Mouse (Mus musculus) hematopoietic stem cell, adult 5-6 weeks (primary cell): Measurements from ENCODE around the gene Nt5dc1. TPM values are rescaled to one million over a fixed set of nuclear protein-coding genes. Genes with fewer than 3 reads are reported as not detected.

Experiments
- ATAC-seq, 2 experiments: fragments of 125-278 bp in 1 of 2; replicated peaks in 1 of 2; 2 replicates each; pipeline ENCODE4 v1.8.0; 2016 to 2017; ENCODE audit warnings: inconsistent platforms in 2 of 2, mild to moderate bottlenecking in 2 of 2, moderate number of reproducible peaks in 2 of 2, low read depth in 1 of 2, moderate TSS enrichment in 1 of 2; ENCODE audit not compliant: low FRiP score in 2 of 2, poor library complexity in 2 of 2, severe bottlenecking in 2 of 2, insufficient read depth in 1 of 2, low TSS enrichment in 1 of 2
- total RNA-seq: library from RNA; stranded (forward); fragments of 172-1452, 232-1000 nt; gene quantifications from 2 replicates; pipeline ENCODE4 v1.2.3, GENCODE M21; 2017

Gene Nt5dc1
- total RNA-seq, 1 experiment from 2014 or later = 53.5 TPM

GRCm38 (mm10) chr10:34327144-34327543 is 91.2 kb downstream of the Nt5dc1 start:
- ATAC-seq = no peak

DNA sequence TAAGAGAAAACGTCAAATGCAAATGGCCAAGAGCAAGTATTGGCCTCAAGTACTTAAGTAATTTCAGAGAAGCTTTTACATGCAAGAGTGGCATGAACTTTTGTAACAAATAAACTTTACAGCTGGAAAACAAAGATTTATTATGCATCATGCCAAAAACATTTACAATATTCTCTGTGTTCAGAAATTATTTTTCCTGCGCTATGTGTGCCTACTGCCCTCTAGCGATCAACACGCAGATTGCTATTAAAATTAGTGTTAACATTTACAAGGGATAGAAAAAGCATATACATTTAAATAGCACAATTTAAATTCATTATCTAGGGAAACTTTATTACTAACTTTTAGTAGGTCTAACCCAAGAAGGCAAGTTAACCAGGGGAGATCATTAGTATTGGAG is 91.7 kb downstream of the Nt5dc1 start:
- ATAC-seq = peak in 1 of 2 experiments; percentile 51; a peak in 2 of 4 replicates

- no peak for ATAC-seq
Observed at GRCm38 (mm10) chr10:34320809-34321208, 97.5 kb downstream of the Nt5dc1 start.

GRCm38 (mm10) chr10:34317217-34317606 is 101.1 kb downstream of the Nt5dc1 start:
- ATAC-seq = no peak

GRCm38 (mm10) chr10:34316571-34317216 is 101.7 kb downstream of the Nt5dc1 start:
- 0 out of 4 replicates have a peak, but pooled peaks of 1 of the 2 experiments have one; percentile 7 for ATAC-seq

- ATAC-seq = no peak
Observed at GRCm38 (mm10) chr10:34312536-34312935, 105.8 kb downstream of the Nt5dc1 start.

- peak in 1 of 2 experiments; percentile 53; a peak in 1 of 4 replicates for ATAC-seq
Observed at GRCm38 (mm10) chr10:34309915-34310685, 108.3 kb downstream of the Nt5dc1 start.

GRCm38 (mm10) chr10:34307070-34307469 is 111.3 kb downstream of the Nt5dc1 start:
- no peak; a peak in 1 of 4 replicates for ATAC-seq

GRCm38 (mm10) chr10:34300368-34300767 is 118.0 kb downstream of the Nt5dc1 start:
- no peak for ATAC-seq

GRCm38 (mm10) chr10:34297980-34298753 is 120.2 kb downstream of the Nt5dc1 start:
- ATAC-seq = no peak

DNA sequence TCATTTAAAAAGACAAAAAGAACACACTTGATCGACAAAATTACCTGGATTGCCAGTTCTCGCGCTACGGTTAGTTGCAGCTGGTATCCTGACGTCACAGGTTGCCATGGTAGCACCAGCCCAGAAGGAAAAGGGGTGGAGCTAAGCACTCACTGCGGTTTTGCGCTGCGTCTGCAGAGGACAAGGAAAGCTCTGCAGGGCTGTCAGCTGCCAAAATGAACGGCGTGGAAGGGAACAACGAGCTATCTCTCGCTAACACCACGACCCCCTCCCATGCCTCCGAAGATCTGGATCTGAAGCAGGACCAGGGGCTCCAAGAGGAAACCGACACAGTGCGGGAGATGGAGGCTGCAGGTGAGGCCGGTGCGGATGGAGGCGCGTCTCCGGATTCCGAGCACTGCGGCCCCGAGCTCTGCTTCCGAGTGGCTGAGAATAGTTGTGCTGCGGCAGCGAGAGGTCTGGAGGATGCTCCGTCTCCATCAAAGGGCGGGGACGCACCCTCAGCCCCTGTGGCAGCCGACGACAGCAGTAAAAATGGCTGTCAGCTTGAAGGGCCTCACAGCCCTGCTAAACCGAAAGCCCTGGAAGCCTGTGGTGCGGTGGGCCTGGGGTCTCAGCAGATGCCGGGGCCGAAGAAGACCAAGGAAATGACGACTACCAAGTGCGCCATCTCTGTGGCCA is 120.9 kb downstream of the Nt5dc1 start, which contains the start of gene Tspyl4:
Gene Tspyl4 (plus strand): TSS at position 144 of the 681 bp plus-strand sequence.
- peak; percentile 96 to 97 for ATAC-seq

GRCm38 (mm10) chr10:34296911-34297298 is 121.4 kb downstream of the Nt5dc1 start:
- no peak for ATAC-seq

DNA sequence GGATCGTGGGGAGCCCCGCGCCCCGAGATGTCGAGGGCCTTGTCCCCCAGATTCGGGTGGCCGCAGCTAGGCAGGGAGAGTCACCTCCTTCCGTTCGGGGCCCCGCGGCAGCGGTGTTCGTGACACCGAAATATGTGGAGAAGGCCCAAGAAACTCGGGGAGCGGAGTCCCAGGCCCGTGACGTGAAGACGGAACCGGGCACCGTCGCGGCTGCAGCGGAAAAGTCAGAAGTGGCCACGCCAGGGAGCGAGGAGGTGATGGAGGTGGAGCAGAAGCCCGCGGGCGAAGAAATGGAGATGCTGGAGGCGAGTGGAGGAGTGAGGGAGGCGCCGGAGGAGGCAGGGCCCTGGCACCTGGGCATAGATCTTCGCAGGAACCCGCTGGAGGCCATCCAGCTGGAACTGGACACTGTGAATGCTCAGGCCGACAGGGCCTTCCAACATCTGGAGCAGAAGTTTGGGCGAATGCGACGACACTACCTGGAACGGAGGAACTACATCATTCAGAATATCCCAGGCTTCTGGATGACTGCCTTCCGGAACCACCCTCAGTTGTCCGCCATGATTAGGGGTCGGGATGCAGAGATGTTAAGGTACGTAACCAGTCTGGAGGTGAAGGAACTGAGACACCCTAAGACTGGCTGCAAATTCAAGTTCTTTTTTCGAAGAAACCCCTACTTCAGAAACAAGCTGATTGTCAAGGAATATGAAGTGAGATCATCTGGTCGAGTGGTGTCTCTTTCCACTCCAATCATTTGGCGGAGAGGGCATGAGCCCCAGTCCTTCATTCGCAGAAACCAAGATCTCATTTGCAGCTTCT is 135.7 kb downstream of the Nt5dc1 start:
- peak in 1 of 2 experiments; percentile 22; a peak in 2 of 4 replicates for ATAC-seq

DNA sequence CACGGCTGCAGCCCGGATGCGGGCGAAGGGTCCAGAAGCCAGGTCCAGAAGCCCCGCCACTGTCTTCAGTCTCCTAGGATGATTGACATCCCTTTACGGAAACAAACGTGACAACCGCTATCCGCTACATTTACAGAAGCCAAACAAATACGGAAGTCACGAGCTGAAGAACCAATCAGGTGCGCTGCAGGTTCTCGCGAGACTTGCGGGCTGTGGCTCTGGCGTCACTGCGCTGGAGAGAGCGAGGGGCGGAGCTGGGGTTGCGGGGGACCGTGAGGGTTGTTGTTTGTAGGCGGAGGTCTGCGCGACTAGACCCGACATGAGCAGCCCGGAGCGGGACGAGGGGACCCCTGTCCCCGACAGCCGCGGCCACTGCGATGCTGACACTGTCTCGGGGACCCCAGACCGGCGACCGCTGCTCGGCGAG is 136.4 kb downstream of the Nt5dc1 start, which contains the start of gene Tspyl1:
Gene Tspyl1 (plus strand): TSS at position 229 of the 427 bp plus-strand sequence.
- ATAC-seq = peak; percentile 93 to 97

GRCm38 (mm10) chr10:34281211-34281961 is 137.0 kb downstream of the Nt5dc1 start:
- ATAC-seq = no peak
